Mouse (Mus musculus) adrenal gland, adult 18-20 months (tissue): ENCODE data around the gene Prss33. TPM values are rescaled to one million over a fixed set of nuclear protein-coding genes. Genes with fewer than 3 reads are reported as not detected.
A peak's percentile ranks its signal among the peaks of the same experiment; 100 is the strongest.

ENCODE experiments used
- DNase-seq, 2 experiments: peaks; one replicate each; pipeline ENCODE4 v3.0.0; 2021 to 2022; ENCODE audit warnings: low spot score in 2 of 2
- total RNA-seq, 2 experiments: library from RNA; stranded (reverse); gene quantifications; 1 replicate in 1 of 2; 2 replicates in 1 of 2; pipeline ENCODE4 v1.2.3; 2021

Prss33 gene
- total RNA-seq, 2 experiments from 2014 or later, result not detected

- peak; percentile 51 to 54 for DNase-seq
These were observed 7.4 kb downstream of the Prss33 start for GRCm38 (mm10) chr17:23828271-23829001.

- no peak for DNase-seq
These were observed 10.3 kb downstream of the Prss33 start for GRCm38 (mm10) chr17:23825591-23825990.

DNA sequence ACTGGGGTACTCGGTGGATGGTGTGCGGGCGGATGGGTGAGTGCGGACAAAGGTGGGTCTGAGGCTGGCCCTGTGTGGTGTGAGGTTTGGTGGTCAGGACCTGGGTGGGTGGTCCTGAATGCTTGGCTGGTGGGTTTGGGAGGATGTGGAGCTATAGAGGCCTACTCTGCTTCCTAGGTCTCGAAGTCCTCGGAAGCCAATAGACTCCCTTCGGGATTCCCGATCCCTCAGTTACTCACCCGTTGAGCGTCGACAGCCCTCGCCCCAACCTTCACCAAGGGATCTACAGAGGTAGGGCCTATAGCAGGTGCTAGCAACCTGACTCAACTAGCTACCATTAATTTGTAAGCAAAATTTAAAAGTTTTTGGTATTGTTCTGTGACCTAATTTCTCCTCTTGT is 12.2 kb downstream of the Prss33 start:
- DNase-seq, result no peak

DNA sequence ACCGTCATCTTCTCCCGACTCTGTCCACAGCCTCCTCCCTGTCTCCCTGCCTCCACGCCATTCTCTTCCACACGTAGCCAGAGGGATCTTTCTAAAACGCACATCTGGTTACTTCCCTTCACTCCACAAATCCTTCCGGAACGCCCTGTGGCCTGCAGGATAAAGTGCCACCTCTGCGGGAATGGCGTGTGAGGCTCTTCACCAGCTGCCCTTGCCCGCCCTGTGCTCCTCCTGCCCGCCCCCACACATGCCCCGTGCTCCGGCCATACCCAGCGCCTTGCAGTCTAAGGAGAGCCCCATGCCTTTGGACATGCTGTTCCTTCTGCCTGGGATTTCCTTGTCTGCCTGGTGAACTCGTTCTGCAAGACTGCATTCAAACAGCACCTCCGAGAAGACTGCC is 12.8 kb downstream of the Prss33 start:
- no peak for DNase-seq

- no peak for DNase-seq
These were observed 13.8 kb downstream of the Prss33 start for GRCm38 (mm10) chr17:23822094-23822493.

DNA sequence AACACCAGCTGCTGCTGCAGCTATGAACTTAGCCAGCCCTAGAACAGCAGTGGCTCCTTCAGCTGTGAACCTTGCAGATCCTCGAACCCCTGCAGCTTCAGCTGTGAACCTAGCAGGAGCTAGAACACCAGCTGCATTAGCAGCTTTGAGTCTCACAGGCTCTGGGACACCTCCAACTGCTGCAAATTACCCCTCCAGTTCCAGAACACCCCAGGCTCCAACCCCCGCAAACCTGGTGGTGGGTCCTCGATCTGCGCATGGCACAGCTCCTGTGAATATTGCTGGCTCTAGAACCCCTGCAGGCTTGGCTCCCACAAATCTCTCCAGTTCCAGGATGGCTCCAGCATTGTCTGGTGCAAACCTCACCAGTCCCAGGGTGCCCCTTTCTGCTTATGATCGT is 15.1 kb downstream of the Prss33 start:
- no peak for DNase-seq

DNA sequence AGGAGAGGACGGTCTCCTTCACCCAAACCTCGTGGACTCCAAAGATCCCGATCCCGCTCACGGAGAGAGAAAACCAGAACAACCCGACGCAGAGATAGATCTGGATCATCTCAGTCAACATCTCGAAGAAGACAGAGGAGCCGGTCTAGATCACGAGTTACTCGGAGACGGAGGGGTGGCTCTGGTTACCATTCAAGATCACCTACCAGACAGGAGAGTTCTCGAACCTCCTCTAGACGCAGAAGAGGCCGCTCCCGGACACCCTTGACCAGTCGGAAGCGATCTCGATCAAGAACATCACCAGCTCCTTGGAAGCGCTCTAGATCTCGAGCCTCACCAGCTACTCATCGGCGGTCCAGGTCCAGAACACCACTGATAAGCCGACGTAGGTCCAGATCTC is 16.6 kb downstream of the Prss33 start:
- no peak for DNase-seq

DNA sequence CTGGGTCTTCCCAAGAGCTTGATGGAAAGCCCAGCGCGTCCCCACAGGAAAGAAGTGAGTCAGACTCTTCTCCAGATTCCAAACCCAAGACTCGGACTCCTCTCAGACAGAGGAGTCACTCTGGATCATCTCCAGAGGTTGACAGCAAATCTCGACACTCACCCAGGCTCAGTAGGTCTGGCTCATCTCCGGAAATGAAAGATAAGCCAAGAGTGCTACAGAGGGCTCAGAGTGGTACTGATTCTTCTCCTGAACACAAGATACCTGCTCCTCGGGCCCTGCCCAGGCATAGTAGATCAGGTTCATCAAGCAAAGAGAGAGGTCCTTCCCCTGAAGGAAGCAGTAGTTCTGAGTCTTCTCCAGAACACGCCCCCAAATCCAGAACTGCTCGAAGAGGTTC is 17.3 kb downstream of the Prss33 start:
- no peak for DNase-seq

DNA sequence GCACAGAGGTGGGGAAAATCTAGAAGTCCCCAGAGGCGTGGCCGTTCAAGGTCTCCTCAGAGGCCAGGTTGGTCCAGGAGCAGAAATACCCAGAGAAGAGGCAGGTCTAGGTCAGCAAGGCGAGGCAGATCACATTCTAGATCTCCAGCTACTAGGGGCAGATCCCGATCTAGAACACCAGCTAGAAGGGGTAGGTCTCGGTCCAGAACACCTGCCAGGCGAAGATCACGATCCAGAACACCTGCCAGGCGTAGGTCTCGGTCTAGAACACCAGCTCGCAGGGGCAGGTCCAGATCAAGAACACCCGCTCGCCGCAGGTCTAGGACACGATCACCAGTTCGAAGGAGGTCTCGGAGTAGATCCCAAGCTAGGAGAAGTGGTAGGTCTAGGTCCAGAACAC is 20.2 kb downstream of the Prss33 start:
- no peak for DNase-seq

DNA sequence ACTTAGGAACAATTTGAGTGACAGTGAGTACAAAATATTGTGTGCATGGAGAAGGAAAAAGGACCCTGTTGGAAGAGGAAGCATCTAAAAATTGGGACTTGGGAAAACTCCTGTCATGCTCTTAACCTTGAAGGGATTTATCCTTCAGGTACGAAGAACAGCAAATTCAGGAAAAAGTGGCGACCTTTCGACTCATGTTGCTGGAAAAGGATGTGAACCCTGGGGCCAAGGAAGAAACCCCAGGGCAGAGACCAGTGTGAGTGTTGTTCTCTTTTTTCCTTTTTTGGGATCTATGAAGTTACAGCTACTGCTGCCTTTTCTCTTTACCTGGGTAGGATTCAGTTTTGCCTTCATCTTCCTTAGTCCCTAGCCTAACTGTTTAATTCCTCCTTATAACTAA is 27.9 kb downstream of the Prss33 start:
- no peak for DNase-seq

- DNase-seq, result peak in 1 of 2 experiments; percentile 53
These were observed 29.0 kb downstream of the Prss33 start for GRCm38 (mm10) chr17:23806867-23807266.

DNA sequence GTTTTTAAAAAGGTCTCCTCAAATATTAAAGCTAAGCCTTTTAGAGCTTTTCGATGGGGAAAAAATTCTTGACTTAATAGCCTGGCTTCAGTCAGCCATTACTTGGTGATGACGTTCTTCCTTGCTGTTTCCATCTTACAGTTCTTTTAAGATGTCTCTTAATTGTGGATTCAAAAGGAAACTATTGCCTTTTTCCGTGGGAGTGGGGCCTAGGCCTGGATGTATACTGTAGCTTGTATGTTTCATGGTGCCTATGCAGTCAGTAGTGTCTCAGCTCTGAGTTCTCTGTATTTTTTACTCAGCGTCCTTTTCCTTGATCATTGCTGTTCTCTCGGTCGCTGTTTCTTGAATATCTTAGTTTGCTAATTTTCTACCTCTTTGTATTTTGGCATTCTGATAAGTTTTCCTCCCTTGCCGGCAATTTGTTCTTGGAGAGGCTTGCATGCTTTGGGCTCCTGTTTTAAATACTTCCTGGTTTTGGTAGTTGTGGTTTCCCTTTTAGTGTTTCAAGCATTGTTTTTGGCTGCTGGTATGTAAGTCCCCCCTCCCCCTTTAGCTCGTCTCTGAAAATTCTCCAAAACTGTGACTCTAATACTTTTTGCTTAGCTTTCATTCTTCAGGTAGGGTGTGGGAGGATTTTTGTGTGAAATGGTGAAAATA is 31.3 kb downstream of the Prss33 start:
- no peak for DNase-seq

GRCm38 (mm10) chr17:23803366-23804041 is 32.4 kb downstream of the Prss33 start:
- peak; percentile 79 to 80 for DNase-seq

- peak; percentile 89 to 90 for DNase-seq
These were observed 33.0 kb downstream of the Prss33 start for GRCm38 (mm10) chr17:23802746-23803365.

- DNase-seq, result no peak
These were observed 34.2 kb downstream of the Prss33 start for GRCm38 (mm10) chr17:23801627-23802026.

GRCm38 (mm10) chr17:23797316-23797715 is 38.5 kb downstream of the Prss33 start:
- DNase-seq, result no peak

- no peak for DNase-seq
These were observed 40.5 kb downstream of the Prss33 start for GRCm38 (mm10) chr17:23795323-23795722.

GRCm38 (mm10) chr17:23791079-23791357 is 44.8 kb downstream of the Prss33 start:
- DNase-seq, result no peak

- DNase-seq, result peak; percentile 60 to 65
These were observed 45.4 kb downstream of the Prss33 start, which contains the start of gene Srrm2 for GRCm38 (mm10) chr17:23790269-23791078. Gene Srrm2 (plus strand): TSS chr17:23790532.

DNA sequence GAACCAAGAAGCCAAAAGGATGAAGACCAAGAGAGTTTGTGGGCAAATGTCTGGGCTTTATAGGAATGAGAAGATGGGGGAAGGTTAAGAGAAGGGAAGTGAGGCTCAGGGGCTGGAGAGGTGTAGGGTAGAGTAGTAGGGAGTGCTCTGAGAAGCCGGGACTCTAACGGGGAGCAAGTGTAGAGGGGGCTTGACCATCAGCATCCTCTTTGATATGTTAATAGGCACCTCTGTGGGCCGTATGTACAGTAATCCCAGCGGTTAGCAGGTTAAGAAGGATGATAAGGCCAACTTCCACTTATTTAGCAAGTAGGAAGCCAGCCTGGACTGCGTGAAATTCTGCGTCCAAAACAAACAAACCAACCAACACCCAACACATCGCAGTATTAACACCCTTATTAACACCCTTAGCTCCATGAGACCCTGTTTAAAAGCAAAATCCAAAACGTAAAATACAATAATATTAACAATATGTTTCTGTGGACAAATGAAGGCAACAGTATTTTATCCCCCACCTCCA is 46.0 kb downstream of the Prss33 start:
- no peak for DNase-seq

DNA sequence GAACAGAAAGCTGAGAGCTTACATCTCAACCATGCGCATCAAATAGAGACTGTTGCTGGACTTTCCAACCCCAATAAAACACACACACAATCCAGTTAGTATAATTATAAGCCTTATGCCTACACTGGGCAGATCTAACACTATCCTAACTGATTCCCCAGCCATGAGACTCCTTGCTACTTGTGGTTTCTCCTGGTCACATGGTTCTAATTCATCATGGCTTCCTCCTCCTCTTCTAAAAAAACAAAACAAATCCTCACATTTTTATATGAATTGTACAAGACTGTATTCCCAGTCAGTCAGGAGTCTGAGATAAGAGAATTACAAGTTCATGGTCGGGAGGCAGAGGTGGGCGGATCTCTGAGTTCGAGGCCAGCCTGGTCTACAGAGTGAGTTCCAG is 46.9 kb downstream of the Prss33 start:
- no peak for DNase-seq
